Mouse (Mus musculus): ENCODE results near the gene Wfdc8. TPM values are rescaled to one million over a fixed set of nuclear protein-coding genes. Genes with fewer than 3 reads are reported as not detected.

Wfdc8 gene
- total and polyA plus RNA-seq, 3 experiments = not detected

GRCm38 (mm10) chr2:164619050-164619449 lies 5.6 kb upstream of the Wfdc8 start:
- H3K27me3 ChIP-seq (ENCODE audit: control insufficient read depth in 1 of 2, insufficient read depth in 2 of 2, low read length in 2 of 2) = peaks cover 0 to 4% of the 10 kb centered on the region in 2 experiments; a peak in 2 of 4 replicates
- H3K36me3 ChIP-seq (ENCODE audit: control insufficient read depth in 1 of 2, insufficient read depth in 2 of 2, low read length in 2 of 2) = no peaks in the 10 kb centered on the region
- no peak overlapping the region for H3K9ac ChIP-seq (ENCODE audit: control insufficient read depth, low read depth, low read length, poor library complexity, severe bottlenecking)
- no peak overlapping the region for H3K27ac ChIP-seq (ENCODE audit: control insufficient read depth, low read depth, low read length)
- no peaks in the 10 kb centered on the region for H3K4me1 ChIP-seq (ENCODE audit: control insufficient read depth in 1 of 2, insufficient read depth in 2 of 2, low read length in 2 of 2)
- TF ChIP-seq MXI1 (IDR thresholded peaks at IDR 0.05; ENCODE audit: low read depth, low read length) (no peak), ZMIZ1 (IDR thresholded peaks at IDR 0.05; ENCODE audit: low read depth, low read length) (no peak), JUND (IDR thresholded peaks at IDR 0.05; ENCODE audit: low read depth, low read length) (no peak), POLR2AphosphoS2 (IDR thresholded peaks at IDR 0.05; ENCODE audit: low read length) (no peak), POLR2A (IDR thresholded peaks at IDR 0.05; ENCODE audit: control insufficient read depth in 1 of 2, insufficient read depth in 1 of 2, low read depth in 1 of 2, low read length in 2 of 2, poor library complexity in 1 of 2) (no peak), TCF12 (IDR thresholded peaks at IDR 0.05; ENCODE audit: low read depth, low read length) (no peak), RCOR1 (IDR thresholded peaks at IDR 0.05; ENCODE audit: low read depth, low read length) (no peak), ELF1 (IDR thresholded peaks at IDR 0.05; ENCODE audit: low read depth, low read length) (no peak), USF2 (IDR thresholded peaks at IDR 0.05; ENCODE audit: borderline replicate concordance in 1 of 2, insufficient read depth in 1 of 2, low read depth in 1 of 2, low read length in 2 of 2) (no peak), NRF1 (IDR thresholded peaks at IDR 0.05; ENCODE audit: insufficient read depth, low read depth, low read length, poor library complexity, severe bottlenecking) (no peak), E2F4 (IDR thresholded peaks at IDR 0.05; ENCODE audit: borderline replicate concordance, low read depth, low read length) (no peak), ZNF384 (IDR thresholded peaks at IDR 0.05; ENCODE audit: low read depth, low read length) (no peak), GABPA (IDR thresholded peaks at IDR 0.05; ENCODE audit: low read depth, low read length) (no peak)
- no peak overlapping the region for H3K4me3 ChIP-seq (ENCODE audit: control insufficient read depth in 1 of 2, insufficient read depth in 1 of 2, low read depth in 2 of 2, low read length in 2 of 2)
- no peaks in the 10 kb centered on the region for H3K9me3 ChIP-seq (replicated peaks; ENCODE audit: insufficient read depth, low read length)
- H3K79me2 ChIP-seq (ENCODE audit: control insufficient read depth, insufficient read depth, low read length, poor library complexity) = no peaks in the 10 kb centered on the region
- DNase-seq (ENCODE audit: low read depth, low spot score) = no peak

- Histone ChIP-seq H3K79me2 (ENCODE audit: control insufficient read depth, insufficient read depth, low read length, poor library complexity) (no peaks in the 10 kb centered on the region), H3K9ac (ENCODE audit: control insufficient read depth, low read depth, low read length, poor library complexity, severe bottlenecking) (no peak overlapping the region), H3K36me3 (ENCODE audit: control insufficient read depth in 1 of 2, insufficient read depth in 2 of 2, low read length in 2 of 2) (no peaks in the 10 kb centered on the region), H3K27me3 (ENCODE audit: control insufficient read depth in 1 of 2, insufficient read depth in 2 of 2, low read length in 2 of 2) (0 out of 4 replicates have a peak, but pooled peaks cover 0 to under 1% of the 10 kb centered on the region in 2 experiments), H3K9me3 (replicated peaks; ENCODE audit: insufficient read depth, low read length) (no peaks in the 10 kb centered on the region), H3K4me3 (ENCODE audit: control insufficient read depth in 1 of 2, insufficient read depth in 1 of 2, low read depth in 2 of 2, low read length in 2 of 2) (no peak overlapping the region), H3K27ac (ENCODE audit: control insufficient read depth, low read depth, low read length) (no peak overlapping the region), H3K4me1 (ENCODE audit: control insufficient read depth in 1 of 2, insufficient read depth in 2 of 2, low read length in 2 of 2) (no peaks in the 10 kb centered on the region)
- DNase-seq (ENCODE audit: low read depth, low spot score) = no peak
- TF ChIP-seq JUND (IDR thresholded peaks at IDR 0.05; ENCODE audit: low read depth, low read length) (no peak), NRF1 (IDR thresholded peaks at IDR 0.05; ENCODE audit: insufficient read depth, low read depth, low read length, poor library complexity, severe bottlenecking) (no peak), GABPA (IDR thresholded peaks at IDR 0.05; ENCODE audit: low read depth, low read length) (no peak), HCFC1 (IDR thresholded peaks at IDR 0.05; ENCODE audit: low read depth, low read length) (no peak), TCF12 (IDR thresholded peaks at IDR 0.05; ENCODE audit: low read depth, low read length) (no peak), ETS1 (IDR thresholded peaks at IDR 0.05; ENCODE audit: low read depth, low read length) (no peak)
Observed at GRCm38 (mm10) chr2:164615386-164615785, 2.0 kb upstream of the Wfdc8 start.

Data from MEL (cell line).